Mouse (Mus musculus): Measurements from ENCODE around the gene Ahsa2.
"Not testable (repeated sequence)": the region's sequence is repeated elsewhere in the genome, so short reads cannot be mapped to it uniquely, and the experiment has no call there.

The Ahsa2 gene

GRCm38 (mm10) chr11:23497718-23498509 lies at the start of gene Ahsa2:
Ahsa2 (minus strand) TSS chr11:23498030.
- DNase-seq: peak; percentile 89 to 93

- no peak for DNase-seq
Observed at GRCm38 (mm10) chr11:23537446-23537845, 39.6 kb upstream of the Ahsa2 start.

GRCm38 (mm10) chr11:23520473-23521205 lies 22.8 kb upstream of the Ahsa2 start, which contains the start of gene 1700093K21Rik:
1700093K21Rik (minus strand) TSS chr11:23521155.
- no peak for DNase-seq

GRCm38 (mm10) chr11:23518981-23519380 lies 21.2 kb upstream of the Ahsa2 start:
- no peak for DNase-seq

- DNase-seq: no peak
Observed at GRCm38 (mm10) chr11:23515315-23515714, 17.5 kb upstream of the Ahsa2 start.

- DNase-seq: not testable (repeated sequence)
Observed at GRCm38 (mm10) chr11:23514785-23515184, 17.0 kb upstream of the Ahsa2 start.

GRCm38 (mm10) chr11:23504801-23505200 lies 7.0 kb upstream of the Ahsa2 start:
- DNase-seq: not testable (repeated sequence)

- no peak for DNase-seq
Observed at GRCm38 (mm10) chr11:23498609-23499008, 779 bp upstream of the Ahsa2 start.

GRCm38 (mm10) chr11:23497335-23497717 lies 504 bp downstream of the Ahsa2 start:
- DNase-seq: peak; percentile 57 to 60

- DNase-seq: peak; percentile 58 to 59
Observed at GRCm38 (mm10) chr11:23496661-23497060, 1.2 kb downstream of the Ahsa2 start.

GRCm38 (mm10) chr11:23495231-23495630 lies 2.6 kb downstream of the Ahsa2 start:
- DNase-seq: no peak

GRCm38 (mm10) chr11:23492048-23492790 lies 5.6 kb downstream of the Ahsa2 start:
- no peak for DNase-seq

- DNase-seq: no peak
Observed at GRCm38 (mm10) chr11:23489955-23490354, 7.9 kb downstream of the Ahsa2 start.

- DNase-seq: not testable (repeated sequence)
Observed at GRCm38 (mm10) chr11:23465862-23466261, 32.0 kb downstream of the Ahsa2 start.
